Mouse (Mus musculus) lung, postnatal 0 days (tissue): ENCODE measurements around the gene Cysltr1. TPM values are rescaled to one million over a fixed set of nuclear protein-coding genes. Genes with fewer than 3 reads are reported as not detected.

Experiments
- ATAC-seq: fragments of 200-750 bp; cut with Nextera tagmentation; 2 replicates; pipeline ENCODE4 v1.8.0; 2017; ENCODE audit warnings: moderate library complexity
- DNase-seq: peaks from one replicate; pipeline ENCODE4 v3.0.0-alpha.2; 2016; ENCODE audit warnings: low spot score
- H3K27ac ChIP-seq: fragments of 300-500 bp; sonication (generic); 2 replicates; pipeline ENCODE4 v1.5.1; 2014; ENCODE audit warnings: antibody characterized with exemption, mild to moderate bottlenecking, low read length, mixed read lengths
- H3K27me3 ChIP-seq: fragments of 300-500 bp; sonication (generic); replicated peaks from 2 replicates; pipeline ENCODE4 v1.6.1; 2014; ENCODE audit warnings: low read length, mixed read lengths; ENCODE audit not compliant: insufficient read depth
- H3K36me3 ChIP-seq: fragments of 300-500 bp; sonication (generic); 2 replicates; pipeline ENCODE4 v1.6.1; 2014; ENCODE audit warnings: low read length, mixed read lengths; ENCODE audit not compliant: insufficient read depth
- H3K4me1 ChIP-seq: fragments of 300-500 bp; sonication (generic); 2 replicates; pipeline ENCODE4 v1.6.1; 2014; ENCODE audit warnings: antibody characterized with exemption, low read depth, low read length, mixed read lengths; ENCODE audit not compliant: insufficient read depth
- H3K4me2 ChIP-seq: fragments of 300-500 bp; sonication (generic); replicated peaks from 2 replicates; pipeline ENCODE4 v1.6.1; 2014; ENCODE audit warnings: low read depth, mild to moderate bottlenecking, low read length, moderate library complexity, mixed read lengths
- H3K4me3 ChIP-seq: fragments of 300-500 bp; sonication (generic); 2 replicates; pipeline ENCODE4 v1.5.1; 2014; ENCODE audit warnings: low read depth, low read length
- H3K9ac ChIP-seq: fragments of 300-500 bp; sonication (generic); replicated peaks from 2 replicates; pipeline ENCODE4 v1.6.1; 2014; ENCODE audit warnings: low read depth, mild to moderate bottlenecking
- H3K9me3 ChIP-seq: fragments of 300-500 bp; sonication (generic); 2 replicates; pipeline ENCODE4 v1.6.1; 2016; ENCODE audit warnings: low read length, mixed read lengths
- CTCF ChIP-seq: IDR thresholded peaks from 2 replicates; pipeline ENCODE4 v1.5.1; 2016; ENCODE audit warnings: antibody characterized with exemption, mild to moderate bottlenecking
- EP300 ChIP-seq: IDR thresholded peaks from 2 replicates; pipeline ENCODE4 v1.6.1; 2016; ENCODE audit warnings: antibody characterized with exemption, mild to moderate bottlenecking, control low read depth
- WGBS: fragments of 180-500 bp; shearing (Covaris S2); extraction: QIAGEN DNeasy Blood & Tissue Kit; methylation state at CpG from one replicate; pipeline ENCODE4 v1.1.7; 2014; 5-methylcytosine and 5-hydroxymethylcytosine counted together
- polyA plus RNA-seq: library from polyadenylated mRNA; unstranded; fragments of >200 nt; fragmentation: Nextera tagmentation; extraction: Ambion mirVana; gene quantifications from 2 replicates; pipeline ENCODE4 v1.2.1, GENCODE M21; 2015

Cysltr1 gene
- polyA plus RNA-seq, 1 experiment from 2014 or later, result 4.1 TPM

DNA sequence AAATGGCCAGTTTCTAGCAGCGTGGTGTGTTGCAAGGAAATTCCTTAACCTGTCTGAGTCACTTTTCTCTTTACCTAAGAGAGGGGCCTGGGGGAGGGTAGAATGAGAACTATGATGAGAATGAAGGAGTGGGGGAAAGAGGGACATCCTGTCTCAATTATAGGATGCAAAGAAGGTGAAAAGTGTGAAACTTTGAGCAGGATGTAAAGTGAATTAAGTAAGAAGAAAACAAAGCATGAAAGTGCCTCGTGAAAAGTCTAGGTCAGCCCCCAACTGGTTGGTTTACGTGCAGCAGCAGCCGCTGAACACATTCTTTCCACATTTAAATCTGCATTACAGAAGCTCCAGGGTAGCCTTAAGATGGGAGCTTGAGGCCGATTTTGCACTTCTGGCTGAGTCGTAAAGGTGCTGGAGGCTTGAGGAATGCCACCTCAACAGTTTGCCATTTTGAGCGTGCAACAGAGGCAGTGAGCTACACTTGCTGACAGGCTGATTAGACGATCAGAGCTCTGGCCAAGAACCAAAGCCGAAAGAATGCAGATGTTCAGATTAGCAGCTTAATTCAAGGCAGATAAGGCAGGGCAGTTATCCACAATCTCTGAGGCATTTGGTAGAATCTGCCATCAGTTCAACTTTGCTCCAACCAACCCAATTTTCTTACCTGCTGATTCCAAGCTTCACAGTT is 763 bp downstream of the Cysltr1 start:
- H3K4me1 ChIP-seq, result no peaks in the 10 kb centered on the region
- peak overlapping the region; percentile 12; the same call in 1 of the 2 replicates for H3K4me3 ChIP-seq
- no peaks in the 10 kb centered on the region for H3K9me3 ChIP-seq
- peak; percentile 23 for DNase-seq
- WGBS, result 16% methylated on average over 9 of the region's 9 CpGs
- ATAC-seq, result no peak
- no peaks in the 10 kb centered on the region for H3K36me3 ChIP-seq
- peak overlapping the region; percentile 39 for H3K4me2 ChIP-seq
- TF ChIP-seq EP300, result no peak
- no peak for TF ChIP-seq CTCF
- H3K27ac ChIP-seq, result no peak overlapping the region
- H3K27me3 ChIP-seq, result no peaks in the 10 kb centered on the region
- H3K9ac ChIP-seq, result no peak overlapping the region

DNA sequence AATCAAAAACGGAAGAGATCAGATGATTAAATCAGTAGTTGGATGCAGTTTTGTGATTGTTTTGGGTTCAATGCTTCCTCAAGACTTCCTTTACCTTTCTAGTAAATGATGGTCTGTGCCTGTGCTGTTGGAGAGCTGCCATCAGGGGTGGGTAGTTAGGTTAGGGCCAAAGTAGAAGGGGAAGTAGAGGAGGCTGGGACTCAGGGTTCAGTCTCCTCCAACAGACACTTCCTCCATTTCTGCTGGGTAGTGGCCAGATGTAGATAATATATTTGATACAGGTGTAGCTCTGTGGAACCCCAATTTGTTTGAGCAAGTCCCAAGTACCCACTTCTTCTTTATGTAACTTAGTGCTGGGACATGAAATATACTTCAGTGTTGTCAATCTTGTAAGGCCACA is 7.6 kb downstream of the Cysltr1 start:
- Histone ChIP-seq H3K27me3 (no peaks in the 10 kb centered on the region), H3K9me3 (no peaks in the 10 kb centered on the region), H3K4me1 (no peaks in the 10 kb centered on the region), H3K36me3 (no peaks in the 10 kb centered on the region), H3K4me2 (no peak overlapping the region), H3K27ac (no peak overlapping the region), H3K4me3 (no peak overlapping the region), H3K9ac (no peak overlapping the region)
- TF ChIP-seq CTCF, result no peak
- TF ChIP-seq EP300, result no peak
- WGBS, result 58% methylated on average over 1 of the region's 1 CpGs
- ATAC-seq (no peak), DNase-seq (no peak)

DNA sequence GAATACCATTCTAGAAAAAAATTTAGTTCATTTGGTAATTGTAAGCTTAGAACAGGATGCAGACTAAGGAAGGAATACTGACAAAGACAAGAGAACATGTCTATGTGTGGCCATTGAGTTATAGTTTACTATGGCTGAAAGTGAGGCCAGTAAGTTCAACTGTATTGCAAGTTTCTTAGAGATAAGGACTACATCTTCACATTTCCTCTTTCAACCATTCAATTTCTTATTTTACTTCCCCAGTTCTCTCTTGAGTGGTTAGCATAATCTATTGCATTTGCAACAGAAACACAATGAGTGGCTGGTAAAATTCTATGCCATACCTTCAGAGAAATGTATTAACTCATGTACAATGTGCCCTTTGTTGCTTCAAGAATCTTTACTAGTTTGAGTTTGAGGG is 9.6 kb downstream of the Cysltr1 start:
- no peak for ATAC-seq
- no peaks in the 10 kb centered on the region for H3K4me1 ChIP-seq
- no peaks in the 10 kb centered on the region for H3K9me3 ChIP-seq
- no peak for TF ChIP-seq CTCF
- H3K9ac ChIP-seq, result no peak overlapping the region
- no peak overlapping the region for H3K27ac ChIP-seq
- DNase-seq, result no peak
- H3K36me3 ChIP-seq, result no peaks in the 10 kb centered on the region
- no peaks in the 10 kb centered on the region for H3K27me3 ChIP-seq
- H3K4me2 ChIP-seq, result no peak overlapping the region
- no peak overlapping the region for H3K4me3 ChIP-seq

DNA sequence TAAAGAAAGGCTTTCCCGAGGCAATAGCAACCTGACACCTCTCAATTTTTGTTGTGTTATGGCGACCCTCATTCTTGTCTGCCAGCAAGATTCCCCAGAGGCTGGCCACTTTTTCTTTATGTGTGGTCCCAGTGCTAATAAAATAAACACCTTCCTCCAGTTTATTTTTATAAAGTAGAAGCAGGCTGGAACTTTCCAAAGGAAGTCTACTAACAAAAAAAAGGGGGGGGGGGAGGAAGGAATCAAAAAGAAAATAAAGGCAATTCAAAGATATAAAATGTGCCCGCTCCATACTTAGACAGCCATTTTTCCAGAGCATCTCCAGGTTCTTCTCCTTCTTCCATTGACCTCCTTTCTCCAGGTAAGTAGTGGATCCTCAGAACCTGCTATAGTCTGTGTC is 20.6 kb downstream of the Cysltr1 start, which contains the start of gene Gm5127:
TSS of gene Gm5127 (plus strand) at position 301 of the 400 bp plus-strand sequence.
- ATAC-seq, result no peak
- Histone ChIP-seq H3K9me3 (no peaks in the 10 kb centered on the region), H3K4me3 (no peak within 1 kb of the TSS), H3K27ac (no peak within 1 kb of the TSS), H3K36me3 (no peaks in the 10 kb centered on the region), H3K4me2 (no peak within 1 kb of the TSS), H3K27me3 (no peaks in the 10 kb centered on the region), H3K4me1 (no peaks in the 10 kb centered on the region), H3K9ac (no peak within 1 kb of the TSS)
- no peak for DNase-seq
- WGBS, result 37% methylated on average over 3 of the region's 3 CpGs
- no peak for TF ChIP-seq EP300
- TF ChIP-seq CTCF, result no peak

DNA sequence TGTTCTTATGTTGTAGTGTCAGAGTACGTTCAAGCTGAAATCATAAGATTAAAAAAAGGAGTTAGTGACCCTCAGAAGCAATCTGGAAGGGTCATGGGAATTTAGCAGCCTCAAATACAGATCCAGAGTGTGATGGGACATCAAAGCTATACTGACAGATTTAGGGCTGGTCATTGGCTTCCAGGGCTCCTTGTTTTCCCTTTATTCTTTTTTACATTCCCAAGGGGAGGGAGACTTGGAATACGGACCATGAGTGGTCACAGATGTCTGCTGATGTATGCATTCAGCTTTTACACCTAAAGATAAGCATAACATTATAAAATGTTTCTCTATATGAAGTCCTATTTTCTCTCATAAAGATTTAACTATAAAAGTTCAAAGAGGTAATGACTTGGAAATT is 21.3 kb downstream of the Cysltr1 start:
- H3K27ac ChIP-seq, result no peak overlapping the region
- no peak for ATAC-seq
- DNase-seq, result no peak
- no peak overlapping the region for H3K4me2 ChIP-seq
- H3K36me3 ChIP-seq, result no peaks in the 10 kb centered on the region
- no peak overlapping the region for H3K9ac ChIP-seq
- TF ChIP-seq CTCF (no peak), EP300 (no peak)
- H3K27me3 ChIP-seq, result no peaks in the 10 kb centered on the region
- H3K4me1 ChIP-seq, result no peaks in the 10 kb centered on the region
- 50% methylated on average over 2 of the region's 2 CpGs for WGBS
- H3K9me3 ChIP-seq, result no peaks in the 10 kb centered on the region
- H3K4me3 ChIP-seq, result no peak overlapping the region

GRCm38 (mm10) chrX:106580410-106580809 is 23.1 kb downstream of the Cysltr1 start:
- no peak for ATAC-seq
- Histone ChIP-seq H3K27ac (no peak overlapping the region), H3K9me3 (no peaks in the 10 kb centered on the region), H3K9ac (no peak overlapping the region), H3K36me3 (no peaks in the 10 kb centered on the region), H3K27me3 (no peaks in the 10 kb centered on the region), H3K4me2 (no peak overlapping the region), H3K4me3 (no peak overlapping the region), H3K4me1 (no peaks in the 10 kb centered on the region)
- DNase-seq, result no peak
- TF ChIP-seq CTCF (no peak), EP300 (no peak)

DNA sequence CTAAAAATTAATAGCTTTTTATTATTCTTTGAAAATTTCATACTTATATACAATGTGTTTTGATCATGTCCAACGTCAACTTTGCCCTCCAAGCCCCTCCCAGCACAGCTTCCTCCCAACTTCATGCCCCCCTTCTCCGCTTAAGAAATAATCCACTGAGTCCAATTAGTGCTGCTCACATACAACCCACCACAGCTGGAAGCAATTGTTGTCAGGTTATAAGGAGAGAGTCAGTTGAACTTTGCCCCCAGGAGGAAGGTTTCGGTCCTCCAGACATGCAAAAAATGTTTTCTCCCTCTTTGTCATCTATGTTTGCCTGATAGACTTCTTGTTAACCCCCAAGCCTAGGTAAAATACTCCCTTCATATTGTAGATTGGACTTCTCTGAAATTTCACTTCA is 24.5 kb downstream of the Cysltr1 start:
- no peak for TF ChIP-seq EP300
- TF ChIP-seq CTCF, result no peak
- Histone ChIP-seq H3K9me3 (no peaks in the 10 kb centered on the region), H3K27ac (no peak overlapping the region)

More for the DNA sequence above, 24.5 kb downstream of the Cysltr1 start:
- 59% methylated on average over 3 of the region's 3 CpGs for WGBS
- Histone ChIP-seq H3K36me3 (no peaks in the 10 kb centered on the region), H3K27me3 (no peaks in the 10 kb centered on the region), H3K9ac (no peak overlapping the region), H3K4me2 (no peak overlapping the region), H3K4me3 (no peak overlapping the region), H3K4me1 (no peaks in the 10 kb centered on the region)
- ATAC-seq, result no peak
- no peak for DNase-seq
